ENCODE assay signal across 8 mouse cellular contexts in the genomic region with DNA sequence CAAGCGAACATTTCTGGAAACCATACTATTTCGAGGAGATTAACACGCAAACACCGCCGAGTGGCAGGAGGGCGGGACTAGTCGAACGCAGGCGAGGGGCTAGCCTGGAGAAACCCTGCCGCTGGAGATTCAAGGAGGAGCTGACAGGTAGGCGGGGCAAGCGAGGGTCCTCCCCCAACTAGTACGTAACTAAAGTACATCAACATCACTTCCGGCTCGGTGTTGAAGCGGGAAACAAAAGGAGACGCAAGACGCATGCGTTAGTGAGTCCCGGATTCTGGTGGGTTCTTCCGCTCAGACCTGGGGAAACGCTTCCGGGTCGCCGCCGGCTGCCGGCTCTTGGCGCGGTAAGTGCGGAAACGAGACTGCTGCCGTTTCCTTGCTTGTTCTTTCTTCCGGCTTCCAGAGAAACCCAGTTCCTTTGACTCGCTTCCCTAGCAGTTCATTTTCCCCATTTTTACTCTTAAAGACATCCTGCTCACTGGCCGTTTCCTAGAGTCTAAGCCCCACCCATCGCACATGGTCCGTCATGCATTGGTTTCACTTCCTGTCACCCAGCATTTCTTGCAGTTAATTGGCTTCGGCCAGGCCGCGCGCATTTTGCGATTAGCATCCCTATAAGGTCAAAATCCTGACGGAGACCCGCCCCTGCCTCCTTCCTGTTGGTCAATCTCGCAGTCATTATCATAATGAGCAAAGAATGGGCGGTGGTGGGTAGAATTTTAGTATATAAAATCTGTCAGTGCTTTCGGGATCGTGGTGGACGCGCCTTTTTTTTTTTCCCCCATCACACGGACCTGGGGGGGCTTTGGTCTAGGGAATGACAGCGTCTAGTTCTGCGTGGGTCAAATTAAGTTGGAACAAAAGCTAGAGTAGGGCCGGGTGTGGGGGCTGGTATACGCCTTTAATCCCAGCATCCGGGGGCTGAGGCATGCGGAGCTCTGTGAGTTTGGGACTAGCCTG. TPM values are rescaled to one million over a fixed set of nuclear protein-coding genes. Genes with fewer than 3 reads are reported as not detected.
A peak's percentile ranks its signal among the peaks of the same experiment; 100 is the strongest.
DNase-seq lines count a peak whose midpoint lies in the region; ATAC-seq lines count a peak whose summit lies in the region.

No protein-coding gene starts in this region.

- peak overlapping the region; percentile 52 for H3K4me2 ChIP-seq in hindbrain, embryonic 12.5 days (replicated peaks)

- H3K27me3 ChIP-seq in hindbrain, embryonic 12.5 days, result no peaks in the 10 kb centered on the region

- peak overlapping the region; percentile 57 for H3K9ac ChIP-seq in hindbrain, embryonic 12.5 days

- ATAC-seq in hindbrain, embryonic 12.5 days (ENCODE audit: low FRiP score), result peak; percentile 98

- peak overlapping the region; percentile 85 for H3K27ac ChIP-seq in hindbrain, embryonic 12.5 days

- H3K4me1 ChIP-seq in hindbrain, embryonic 12.5 days, result peaks cover 16% of the 10 kb centered on the region

- under 1% methylated on average over 57 of the region's 57 CpGs for WGBS in hindbrain, embryonic 12.5 days

- no peaks in the 10 kb centered on the region for H3K9me3 ChIP-seq in hindbrain, embryonic 12.5 days (replicated peaks)

- DNase-seq in NIH3T3 (ENCODE audit: low read depth), result peak; percentile 97
- DNase-seq in cerebellum, postnatal 10 days, result peak; percentile 96 to 97
- DNase-seq in frontal cortex, postnatal 10 days (ENCODE audit: low spot score in 2 of 2), result peak; percentile 96 to 97
- peak; percentile 97 to 98 for DNase-seq in layer of hippocampus, postnatal 14 days (ENCODE audit: low spot score in 2 of 2)
- peak; percentile 96 for DNase-seq in lung, postnatal 14 days
- DNase-seq in retina, adult 2 months (ENCODE audit: low read depth, low spot score), result peak; percentile 98
- DNase-seq in thymus, postnatal 36 days, result peak; percentile 95 to 97

- peak overlapping the region; percentile 52 for H3K4me3 ChIP-seq in hindbrain, embryonic 12.5 days

- 0 out of 2 replicates have a peak, but pooled peaks cover 3% of the 10 kb centered on the region for H3K36me3 ChIP-seq in hindbrain, embryonic 12.5 days

RNA-seq across cellular contexts. Expression of a gene that starts 9.3 kb away (rescaled TPM):
- polyA plus RNA-seq in hindbrain, embryonic 12.5 days (2016; fragmentation: Nextera tagmentation; extraction: Ambion mirVana), result 129 and 130 TPM in 2 replicates
- total RNA-seq in layer of hippocampus, postnatal 14 days (2021), result 100 to 1,000 TPM in 1 of 2 experiments, 10 to 100 TPM in 1; 98.7 to 102 TPM

RNA-seq across cellular contexts. Expression of a gene that starts 9.8 kb away (rescaled TPM):
- 0.48 and 0.81 TPM in 2 replicates for polyA plus RNA-seq in hindbrain, embryonic 12.5 days (2016; fragmentation: Nextera tagmentation; extraction: Ambion mirVana)
- total RNA-seq in layer of hippocampus, postnatal 14 days (2021), result under 1 TPM; 0.18 to 0.21 TPM

RNA-seq across cellular contexts. Expression of a gene that starts 25.8 kb away (rescaled TPM):
- 11.5 and 12.7 TPM in 2 replicates for polyA plus RNA-seq in hindbrain, embryonic 12.5 days (2016; fragmentation: Nextera tagmentation; extraction: Ambion mirVana)
- total RNA-seq in layer of hippocampus, postnatal 14 days (2021), result 10 to 100 TPM in 1 of 2 experiments, 1 to 10 TPM in 1; 4.4 to 35.6 TPM

RNA-seq across cellular contexts. Expression of a gene that starts 32.9 kb away (rescaled TPM):
- 74.9 and 86.7 TPM in 2 replicates for polyA plus RNA-seq in hindbrain, embryonic 12.5 days (2016; fragmentation: Nextera tagmentation; extraction: Ambion mirVana)
- total RNA-seq in layer of hippocampus, postnatal 14 days (2021), result 10 to 100 TPM; 31.7 to 35.3 TPM

RNA-seq across cellular contexts. Expression of a gene that starts 37.3 kb away (rescaled TPM):
- polyA plus RNA-seq in hindbrain, embryonic 12.5 days (2016; fragmentation: Nextera tagmentation; extraction: Ambion mirVana), result 9.4 and 10.1 TPM in 2 replicates
- total RNA-seq in layer of hippocampus, postnatal 14 days (2021), result 1 to 10 TPM; 4.8 to 7.4 TPM

Comparison
In these comparisons a context has a peak if more than half of its experiments do, and no peak if none do; other contexts are left out.
1. Peak in every context shown above with its lines: DNase-seq, ATAC-seq, H3K4me3 ChIP-seq and H3K27ac ChIP-seq.